Mouse (Mus musculus) adrenal gland, adult 2 months (tissue): ENCODE data around the gene Fbxo8. TPM values are rescaled to one million over a fixed set of nuclear protein-coding genes. Genes with fewer than 3 reads are reported as not detected.

Experiments
- DNase-seq: peaks from one replicate; pipeline ENCODE4 v3.0.0; 2021
- microRNA-seq, 2 experiments: library from miRNA; unstranded; fragments of <30 nt; microRNA quantifications; one replicate each; pipeline ENCODE4 v1.2.0; 2021
- polyA plus RNA-seq: library from polyadenylated mRNA; depleted of rRNA; stranded (reverse); fragments of >200 nt; gene quantifications from 2 replicates; pipeline ENCODE4 v1.2.3, GENCODE M21; 2012; rRNA removed
- total RNA-seq, 2 experiments: library from RNA; stranded (reverse); gene quantifications; 2 replicates each; pipeline ENCODE4 v1.2.3; 2021

The Fbxo8 gene
- total and polyA plus RNA-seq, 3 experiments: 45.0 to 149 (median 53.1) TPM

DNA sequence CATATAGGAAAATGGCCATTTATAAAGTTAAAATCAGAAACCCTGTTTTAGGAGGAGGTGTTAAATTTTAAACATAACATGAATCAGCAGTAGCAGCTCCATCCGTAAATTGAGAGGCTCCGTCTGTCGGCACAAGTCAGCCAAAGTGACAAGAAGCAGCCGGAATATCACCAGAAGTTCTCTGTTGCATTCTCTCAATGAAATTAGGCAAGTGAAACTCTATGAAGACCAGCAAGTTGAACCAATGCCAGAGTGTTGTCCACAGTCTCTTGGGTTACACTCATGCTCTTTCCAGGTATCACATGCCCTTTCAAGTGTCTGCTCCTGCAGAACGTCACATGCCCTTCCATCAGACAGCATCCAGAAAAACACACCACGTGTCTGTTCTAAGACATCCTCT lies 60.8 kb downstream of the Fbxo8 start:
- DNase-seq: no peak

- DNase-seq: no peak
These were observed 63.3 kb downstream of the Fbxo8 start for GRCm38 (mm10) chr8:56614235-56614634.

GRCm38 (mm10) chr8:56615005-56615404 lies 64.1 kb downstream of the Fbxo8 start:
- DNase-seq: peak; percentile 45

DNA sequence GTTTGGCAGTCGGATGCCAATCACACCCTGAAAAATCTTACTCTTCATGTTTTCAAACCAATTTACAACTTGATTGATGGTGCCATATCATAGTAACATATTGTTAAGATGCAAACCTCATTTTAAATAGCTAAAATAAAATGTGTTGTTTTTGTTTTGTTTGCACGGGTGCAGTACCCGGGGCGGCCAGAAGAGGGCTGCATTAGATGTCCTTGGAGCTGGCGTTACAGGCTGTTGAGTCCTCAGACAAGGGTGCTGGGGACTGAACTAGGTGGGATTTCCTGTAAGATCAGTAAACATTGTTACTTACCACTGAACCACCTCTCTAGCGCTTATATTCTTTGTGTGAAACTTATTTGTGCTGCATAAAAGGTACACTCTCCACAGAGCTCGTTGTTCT lies 65.4 kb downstream of the Fbxo8 start:
- no peak for DNase-seq

DNA sequence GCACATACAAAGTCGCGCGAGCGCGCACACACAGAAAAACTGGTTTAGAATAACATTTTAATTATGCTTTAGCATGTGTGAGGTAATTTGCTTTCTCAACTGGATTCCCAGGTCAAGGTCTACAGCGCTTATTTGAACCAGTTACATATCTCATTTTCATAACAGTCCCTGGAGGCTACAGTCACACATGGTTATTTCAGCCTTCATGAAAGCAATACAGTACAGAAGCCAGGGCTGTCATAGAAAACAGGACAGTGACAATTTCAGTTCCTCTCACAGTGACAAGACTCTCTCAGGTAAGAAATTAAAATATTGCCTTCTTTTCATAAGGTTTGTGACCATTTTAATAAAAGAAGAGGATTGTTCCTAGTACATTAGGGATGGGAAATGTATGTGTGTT lies 66.4 kb downstream of the Fbxo8 start:
- no peak for DNase-seq

DNA sequence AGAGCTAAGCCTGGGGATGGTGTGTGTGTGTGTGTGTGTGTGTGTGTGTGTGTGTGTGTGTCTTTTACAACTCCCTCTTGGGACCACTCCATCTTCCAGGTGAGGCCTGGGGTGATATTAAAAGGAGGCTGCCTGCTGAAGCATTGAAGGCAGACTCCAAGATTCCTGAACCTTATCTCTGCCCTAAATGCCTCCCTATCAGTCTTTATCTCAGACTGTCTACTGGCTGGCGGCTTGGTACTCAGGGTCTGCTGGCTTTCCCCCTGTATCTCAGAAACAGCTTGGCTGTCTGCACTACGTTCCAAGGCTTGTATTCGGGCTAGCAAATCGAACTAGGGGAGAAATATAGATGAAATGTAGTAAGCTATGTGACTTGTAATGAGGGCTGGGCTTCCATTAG lies 68.2 kb downstream of the Fbxo8 start:
- no peak for DNase-seq

GRCm38 (mm10) chr8:56619571-56619970 lies 68.7 kb downstream of the Fbxo8 start:
- no peak for DNase-seq

DNA sequence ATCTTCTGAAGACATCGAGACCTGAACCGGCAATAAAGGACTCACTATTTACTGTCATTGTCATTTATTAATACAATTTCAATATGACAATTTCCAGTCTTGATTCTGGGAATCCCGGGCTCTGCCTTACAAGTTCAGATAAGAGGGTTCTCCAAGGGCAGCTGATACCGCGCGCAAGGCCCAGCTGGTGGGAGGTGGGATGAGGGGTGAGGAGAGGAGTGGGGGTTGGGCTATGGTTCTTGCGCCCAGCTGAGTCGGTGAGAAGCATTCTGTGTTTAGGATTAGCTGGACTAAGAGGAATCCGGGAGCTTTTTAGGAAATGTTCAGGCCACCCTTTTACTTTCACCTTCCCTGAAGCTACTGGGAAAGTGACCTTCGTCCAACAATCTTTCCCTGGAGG lies 69.8 kb downstream of the Fbxo8 start:
- no peak for DNase-seq

GRCm38 (mm10) chr8:56621093-56621492 lies 70.2 kb downstream of the Fbxo8 start:
- no peak for DNase-seq

- no peak for DNase-seq
These were observed 71.7 kb downstream of the Fbxo8 start for GRCm38 (mm10) chr8:56622470-56623024.

GRCm38 (mm10) chr8:56623346-56623745 lies 72.5 kb downstream of the Fbxo8 start:
- DNase-seq: no peak

DNA sequence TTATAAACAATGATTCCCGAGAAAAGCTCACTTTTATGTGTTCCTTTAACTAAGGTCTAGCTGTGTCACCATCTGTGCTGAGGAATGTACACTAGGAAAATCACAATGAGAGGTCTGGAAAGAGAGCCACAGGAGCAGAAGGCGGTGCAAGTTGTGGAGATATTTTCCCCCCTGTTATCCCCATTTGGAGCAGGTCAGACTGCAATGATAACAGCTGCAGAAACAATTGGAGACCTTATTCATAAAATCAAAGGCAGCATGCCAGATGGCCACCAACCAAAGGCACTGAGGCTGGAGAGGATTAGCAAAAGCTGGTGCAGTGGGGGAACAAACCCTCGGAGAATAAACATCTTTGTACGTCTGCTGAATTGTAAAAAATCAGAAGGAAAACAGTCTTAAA lies 78.3 kb downstream of the Fbxo8 start:
- DNase-seq: no peak

DNA sequence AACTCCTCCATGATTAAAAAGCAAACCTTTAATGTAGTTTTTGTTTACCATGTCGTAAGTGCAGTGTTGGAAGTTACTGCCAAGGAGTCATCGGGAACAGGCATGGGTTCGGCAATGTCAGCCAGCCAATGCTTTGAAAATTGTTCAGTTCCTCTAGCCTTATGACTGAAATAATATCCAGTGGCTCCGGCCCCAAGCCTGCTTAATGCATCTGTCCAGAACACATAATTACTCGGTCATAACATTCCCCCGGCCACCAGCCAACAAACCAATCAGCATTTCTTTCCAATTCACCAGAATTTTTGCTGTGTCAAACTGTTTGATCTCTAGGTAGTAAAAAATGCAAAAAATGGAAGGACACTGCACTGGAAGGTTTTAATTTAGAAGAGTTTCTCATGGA lies 88.4 kb downstream of the Fbxo8 start:
- DNase-seq: no peak

Small RNA genes lying within 50 kb of the gene (microRNA-seq; reads per million reads assigned to microRNA genes)
- gene Gm25992: 0 reads per million in 2 experiments

Other genes starting within 250 kb of the Fbxo8 start
- gene Cep44, start within 50 bp of the Fbxo8 start, total RNA-seq: 10 to 100 TPM; 16.6 to 18.0 TPM
- 3.0 and 4.3 TPM in 2 replicates for gene Cep44, start within 50 bp of the Fbxo8 start, polyA plus RNA-seq